Mouse (Mus musculus): ENCODE data around the gene Cybrd1. TPM values are rescaled to one million over a fixed set of nuclear protein-coding genes. Genes with fewer than 3 reads are reported as not detected.

The Cybrd1 gene
- polyA plus RNA-seq, 2 experiments = 0.38 to 0.90 TPM

- Histone ChIP-seq H3K4me1 (replicated peaks; ENCODE audit: control insufficient read depth in 2 of 2, insufficient read depth in 2 of 2, low read length in 1 of 2) (peaks cover 3 to 23% of the 10 kb centered on the region in 2 experiments; a peak in 3 of 4 replicates), H3K27ac (peak overlapping the region; percentile 18; the same call in 1 of the 2 replicates), H3K4me3 (ENCODE audit: insufficient read depth in 1 of 2, low read depth in 2 of 2, low read length in 2 of 2) (peak overlapping the region in 1 of 2 experiments; percentile 26; a peak in 1 of 4 replicates), H3K9me3 (ENCODE audit: control insufficient read depth, low read length) (no peaks in the 10 kb centered on the region), H3K4me2 (ENCODE audit: low read depth) (peak overlapping the region; percentile 34), H3K27me3 (ENCODE audit: control insufficient read depth, insufficient read depth, low read length) (no peaks in the 10 kb centered on the region), H3K9ac (replicated peaks) (no peak overlapping the region), H3K36me3 (replicated peaks; ENCODE audit: control insufficient read depth, insufficient read depth, low read depth) (no peaks in the 10 kb centered on the region)
- 52% methylated on average over 25 of the region's 25 CpGs for WGBS (ENCODE audit: insufficient replicate concordance)
- TF ChIP-seq CTCF (IDR thresholded peaks at IDR 0.05; ENCODE audit: low read depth) = no peak
- no peak for TF ChIP-seq EP300 (IDR thresholded peaks at IDR 0.05; ENCODE audit: low read depth)
- ATAC-seq (ENCODE audit: insufficient read depth) = peak; percentile 86; the same call in 1 of the 2 replicates
- DNase-seq (ENCODE audit: low read depth in 3 of 3, low spot score in 3 of 3) = peak in 2 of 3 experiments; percentile 53 to 58
Measured at GRCm38 (mm10) chr2:71162831-71163621, 45.3 kb downstream of the Cybrd1 start.

DNA sequence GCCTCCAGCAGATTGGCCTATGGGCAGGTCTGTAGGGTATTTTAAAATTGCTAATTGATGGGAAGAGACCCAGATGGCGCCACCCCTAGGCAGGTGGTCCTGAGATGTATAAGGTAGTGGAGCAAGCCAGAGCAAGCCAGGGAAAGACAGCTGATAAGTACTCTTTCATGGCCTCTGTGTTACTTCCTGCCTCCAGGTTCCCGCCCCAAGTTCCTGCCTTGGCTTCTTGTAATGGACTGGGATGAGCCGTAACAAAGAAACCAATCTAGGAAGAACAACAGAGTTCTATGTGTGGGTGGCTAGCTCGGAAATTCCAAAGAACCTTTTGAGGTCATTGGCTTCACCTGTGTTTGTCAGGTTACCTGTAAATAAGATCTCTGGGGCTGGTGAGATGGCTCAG lies 49.5 kb downstream of the Cybrd1 start:
- H3K27me3 ChIP-seq (ENCODE audit: control insufficient read depth, insufficient read depth, low read length) = no peaks in the 10 kb centered on the region
- WGBS (ENCODE audit: insufficient replicate concordance) = 56% methylated on average over 4 of the region's 4 CpGs

GRCm38 (mm10) chr2:71168461-71169021 lies 50.8 kb downstream of the Cybrd1 start:
- Histone ChIP-seq H3K9ac (replicated peaks) (no peak overlapping the region), H3K4me3 (ENCODE audit: insufficient read depth in 1 of 2, low read depth in 2 of 2, low read length in 2 of 2) (no peak overlapping the region), H3K4me1 (replicated peaks; ENCODE audit: control insufficient read depth in 2 of 2, insufficient read depth in 2 of 2, low read length in 1 of 2) (peaks cover 0 to 9% of the 10 kb centered on the region in 2 experiments; a peak in 2 of 4 replicates), H3K36me3 (replicated peaks; ENCODE audit: control insufficient read depth, insufficient read depth, low read depth) (no peaks in the 10 kb centered on the region), H3K9me3 (ENCODE audit: control insufficient read depth, low read length) (no peaks in the 10 kb centered on the region), H3K27me3 (ENCODE audit: control insufficient read depth, insufficient read depth, low read length) (no peaks in the 10 kb centered on the region), H3K4me2 (ENCODE audit: low read depth) (no peak overlapping the region), H3K27ac (no peak overlapping the region)
- ATAC-seq (ENCODE audit: insufficient read depth) = no peak
- 69% methylated on average over 10 of the region's 10 CpGs for WGBS (ENCODE audit: insufficient replicate concordance)
- DNase-seq (ENCODE audit: low read depth in 3 of 3, low spot score in 3 of 3) = no peak
- no peak for TF ChIP-seq EP300 (IDR thresholded peaks at IDR 0.05; ENCODE audit: low read depth)
- TF ChIP-seq CTCF (IDR thresholded peaks at IDR 0.05; ENCODE audit: low read depth) = no peak

More for the DNA sequence above, 49.5 kb downstream of the Cybrd1 start:
- H3K27ac ChIP-seq = no peak overlapping the region
- peaks cover 3 to 14% of the 10 kb centered on the region in 2 experiments; a peak in 3 of 4 replicates for H3K4me1 ChIP-seq (replicated peaks; ENCODE audit: control insufficient read depth in 2 of 2, insufficient read depth in 2 of 2, low read length in 1 of 2)
- H3K9me3 ChIP-seq (ENCODE audit: control insufficient read depth, low read length) = no peaks in the 10 kb centered on the region
- no peaks in the 10 kb centered on the region for H3K36me3 ChIP-seq (replicated peaks; ENCODE audit: control insufficient read depth, insufficient read depth, low read depth)
- H3K4me3 ChIP-seq (ENCODE audit: insufficient read depth in 1 of 2, low read depth in 2 of 2, low read length in 2 of 2) = no peak overlapping the region
- TF ChIP-seq EP300 (IDR thresholded peaks at IDR 0.05; ENCODE audit: low read depth) (no peak), CTCF (IDR thresholded peaks at IDR 0.05; ENCODE audit: low read depth) (no peak)
- ATAC-seq (ENCODE audit: insufficient read depth) = no peak
- no peak overlapping the region for H3K4me2 ChIP-seq (ENCODE audit: low read depth)
- DNase-seq (ENCODE audit: low read depth in 3 of 3, low spot score in 3 of 3) = no peak
- H3K9ac ChIP-seq (replicated peaks) = no peak overlapping the region

DNA sequence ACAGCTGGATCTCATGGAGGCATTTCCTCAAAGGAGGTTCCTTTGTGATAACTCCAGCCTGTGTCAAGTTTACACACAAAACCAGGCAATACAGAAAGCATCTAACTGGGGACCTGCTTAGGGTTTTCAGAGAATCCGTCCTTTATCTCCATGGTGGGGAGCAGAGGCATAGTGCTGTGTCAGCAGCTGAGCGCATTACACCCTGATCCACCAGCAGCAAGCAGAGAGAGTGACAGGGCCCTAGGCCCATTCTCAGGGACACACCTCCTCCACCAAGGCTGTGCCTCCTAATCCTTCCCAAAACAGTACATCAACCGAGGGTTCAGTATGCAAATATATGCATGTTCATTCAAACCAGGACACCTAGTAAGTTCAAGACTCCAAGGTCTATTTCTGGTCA lies 55.3 kb downstream of the Cybrd1 start:
- Histone ChIP-seq H3K4me1 (replicated peaks; ENCODE audit: control insufficient read depth in 2 of 2, insufficient read depth in 2 of 2, low read length in 1 of 2) (peaks cover 0 to 17% of the 10 kb centered on the region in 2 experiments; a peak in 3 of 4 replicates), H3K27ac (no peak overlapping the region), H3K36me3 (replicated peaks; ENCODE audit: control insufficient read depth, insufficient read depth, low read depth) (no peaks in the 10 kb centered on the region), H3K9ac (replicated peaks) (no peak overlapping the region), H3K4me3 (ENCODE audit: insufficient read depth in 1 of 2, low read depth in 2 of 2, low read length in 2 of 2) (no peak overlapping the region), H3K9me3 (ENCODE audit: control insufficient read depth, low read length) (no peaks in the 10 kb centered on the region), H3K27me3 (ENCODE audit: control insufficient read depth, insufficient read depth, low read length) (no peaks in the 10 kb centered on the region), H3K4me2 (ENCODE audit: low read depth) (no peak overlapping the region)
- peak in 1 of 3 experiments; percentile 18 for DNase-seq (ENCODE audit: low read depth in 3 of 3, low spot score in 3 of 3)
- WGBS (ENCODE audit: insufficient replicate concordance) = 35% methylated on average over 3 of the region's 3 CpGs
- TF ChIP-seq CTCF (IDR thresholded peaks at IDR 0.05; ENCODE audit: low read depth) = no peak
- no peak for TF ChIP-seq EP300 (IDR thresholded peaks at IDR 0.05; ENCODE audit: low read depth)
- ATAC-seq (ENCODE audit: insufficient read depth) = peak; percentile 59; the same call in 1 of the 2 replicates

Data from liver, embryonic 14.5 days (tissue).